Mouse (Mus musculus) ovary, postnatal 14 days (tissue): ENCODE results near the gene Gm3411.
"Not testable (repeated sequence)": the region's sequence is repeated elsewhere in the genome, so short reads cannot be mapped to it uniquely, and the experiment has no call there.

Source experiments
- DNase-seq: peaks from one replicate; pipeline ENCODE4 v3.0.0; 2022; ENCODE audit warnings: low spot score

Gene Gm3411

GRCm38 (mm10) chr14:6286931-6287715 lies at the start of gene Gm3411:
Gm3411 (minus strand) TSS chr14:6287250.
- peak; percentile 3 for DNase-seq

- not testable (repeated sequence) for DNase-seq
Observed at GRCm38 (mm10) chr14:6304743-6305142, 17.7 kb upstream of the Gm3411 start, which contains the start of gene Gm21103. Gm21103 (minus strand) TSS chr14:6304843.

DNA sequence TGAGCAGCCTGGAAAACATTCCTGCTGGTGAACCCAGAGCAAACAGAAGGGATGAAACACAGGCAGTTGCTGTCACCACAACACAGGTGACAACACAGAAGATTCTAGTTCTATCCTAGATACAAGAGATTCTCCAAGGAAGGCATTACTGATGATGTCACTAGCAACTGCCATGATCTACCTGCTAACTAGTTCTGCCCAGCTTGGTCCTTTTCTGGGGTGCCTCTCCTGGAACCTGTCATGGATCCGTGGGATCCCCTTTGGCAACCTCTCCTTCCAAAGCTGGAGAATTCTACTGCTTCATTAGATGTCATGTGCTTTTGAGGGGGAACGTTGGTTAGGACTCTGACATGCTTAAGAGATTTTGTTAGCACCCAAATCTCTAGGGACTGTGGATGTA lies 67.9 kb downstream of the Gm3411 start, which contains the start of gene Gm21560:
Gm21560 (minus strand) TSS at position 101 of the 400 bp plus-strand sequence.
- not testable (repeated sequence) for DNase-seq
